ENCODE assay signal across 8 mouse cellular contexts in genomic region chr5:30154474-30155394, GRCm38 (mm10). TPM values are rescaled to one million over a fixed set of nuclear protein-coding genes. Genes with fewer than 3 reads are reported as not detected.
DNase-seq lines count a peak whose midpoint lies in the region; ATAC-seq and TF ChIP-seq lines count a peak whose summit lies in the region.

TSS of gene Hadha (minus strand) at chr5:30155162.
TSS of gene Hadhb (plus strand) at chr5:30155248.

- no peaks in the 10 kb centered on the region for H3K4me1 ChIP-seq in bone marrow, adult 2 months (ENCODE audit: control insufficient read depth, insufficient read depth, low read length)
- H3K4me1 ChIP-seq in embryonic facial prominence, embryonic 15.5 days: peaks cover 9% of the 10 kb centered on the region; the same call in 1 of the 2 replicates
- peaks cover 7% of the 10 kb centered on the region; the same call in 1 of the 2 replicates for H3K4me1 ChIP-seq in kidney, embryonic 14.5 days (ENCODE audit: control insufficient read depth, insufficient read depth, low read length)
- H3K4me1 ChIP-seq in limb, embryonic 15.5 days: peaks cover 11% of the 10 kb centered on the region

- TF ChIP-seq POLR2A in bone marrow, adult 2 months (IDR thresholded peaks at IDR 0.05; ENCODE audit: borderline replicate concordance, control insufficient read depth, low read depth, low read length): peak; percentile 91

- TF ChIP-seq CTCF in bone marrow, adult 2 months (IDR thresholded peaks at IDR 0.05; ENCODE audit: control insufficient read depth, insufficient read depth, low read length): no peak

- H3K9me3 ChIP-seq in embryonic facial prominence, embryonic 15.5 days (replicated peaks): no peaks in the 10 kb centered on the region
- H3K9me3 ChIP-seq in kidney, embryonic 14.5 days (ENCODE audit: control insufficient read depth, low read length): no peaks in the 10 kb centered on the region
- H3K9me3 ChIP-seq in limb, embryonic 15.5 days: no peaks in the 10 kb centered on the region

- peak; percentile 90 for ATAC-seq in embryonic facial prominence, embryonic 15.5 days (ENCODE audit: insufficient number of reproducible peaks, low FRiP score, low TSS enrichment, low read depth)
- ATAC-seq in kidney, embryonic 14.5 days (ENCODE audit: low FRiP score, low TSS enrichment): peak; percentile 93
- ATAC-seq in limb, embryonic 15.5 days (ENCODE audit: insufficient number of reproducible peaks, low FRiP score, low TSS enrichment, low read depth): peak; percentile 87

- H3K27me3 ChIP-seq in embryonic facial prominence, embryonic 15.5 days: no peaks in the 10 kb centered on the region
- H3K27me3 ChIP-seq in kidney, embryonic 14.5 days (ENCODE audit: control insufficient read depth, insufficient read depth, low read length): no peaks in the 10 kb centered on the region
- H3K27me3 ChIP-seq in limb, embryonic 15.5 days: no peaks in the 10 kb centered on the region

- H3K36me3 ChIP-seq in embryonic facial prominence, embryonic 15.5 days: no peaks in the 10 kb centered on the region
- no peaks in the 10 kb centered on the region for H3K36me3 ChIP-seq in kidney, embryonic 14.5 days (ENCODE audit: control insufficient read depth, insufficient read depth, low read length)
- no peaks in the 10 kb centered on the region; the same call in 1 of the 2 replicates for H3K36me3 ChIP-seq in limb, embryonic 15.5 days

- peak within 1 kb of the TSS; percentile 86 for H3K4me3 ChIP-seq in bone marrow, adult 2 months (replicated peaks; ENCODE audit: control insufficient read depth, low read depth, low read length)
- peak within 1 kb of the TSS; percentile 78 for H3K4me3 ChIP-seq in embryonic facial prominence, embryonic 15.5 days (replicated peaks)
- H3K4me3 ChIP-seq in kidney, embryonic 14.5 days (ENCODE audit: low read length): peak within 1 kb of the TSS; percentile 83
- H3K4me3 ChIP-seq in limb, embryonic 15.5 days: peak within 1 kb of the TSS; percentile 96

- peak within 1 kb of the TSS; percentile 69 for H3K4me2 ChIP-seq in embryonic facial prominence, embryonic 15.5 days (replicated peaks)
- H3K4me2 ChIP-seq in kidney, embryonic 14.5 days (replicated peaks; ENCODE audit: low read depth, low read length): peak within 1 kb of the TSS; percentile 48
- peak within 1 kb of the TSS; percentile 55 for H3K4me2 ChIP-seq in limb, embryonic 15.5 days

- WGBS in bone marrow, adult 2 months: under 1% methylated on average over 53 of the region's 53 CpGs
- WGBS in embryonic facial prominence, embryonic 15.5 days: under 1% methylated on average over 53 of the region's 53 CpGs
- WGBS in kidney, embryonic 14.5 days: under 1% methylated on average over 53 of the region's 53 CpGs
- under 1% methylated on average over 53 of the region's 53 CpGs for WGBS in limb, embryonic 15.5 days

- peak within 1 kb of the TSS; percentile 93 for H3K27ac ChIP-seq in bone marrow, adult 2 months (ENCODE audit: control insufficient read depth, insufficient read depth, low read depth, low read length, poor library complexity)
- peak within 1 kb of the TSS; percentile 87 for H3K27ac ChIP-seq in embryonic facial prominence, embryonic 15.5 days (replicated peaks)
- peak within 1 kb of the TSS; percentile 68 for H3K27ac ChIP-seq in kidney, embryonic 14.5 days (ENCODE audit: low read depth, low read length)
- H3K27ac ChIP-seq in limb, embryonic 15.5 days: peak within 1 kb of the TSS; percentile 93

- peak within 1 kb of the TSS; percentile 70 for H3K9ac ChIP-seq in embryonic facial prominence, embryonic 15.5 days
- H3K9ac ChIP-seq in kidney, embryonic 14.5 days (ENCODE audit: low read depth, low read length): peak within 1 kb of the TSS; percentile 82
- H3K9ac ChIP-seq in limb, embryonic 15.5 days: peak within 1 kb of the TSS; percentile 79

- DNase-seq in 416B (ENCODE audit: low read depth): peak; percentile 94
- DNase-seq in heart, adult 9 months (ENCODE audit: low spot score in 2 of 2): peak; percentile 90 to 96
- DNase-seq in monocyte, adult 2 months (ENCODE audit: low read depth in 1 of 2, low spot score in 2 of 2): peak; percentile 82 to 94
- DNase-seq in spleen, postnatal 36 days (ENCODE audit: low spot score in 2 of 2): peak; percentile 91 to 92

RNA-seq across cellular contexts. Expression of gene Hadha, which starts in this region (rescaled TPM):
- polyA plus RNA-seq in bone marrow, adult 2 months (2011; ENCODE audit: insufficient read depth, insufficient read length, low replicate concordance, missing spikeins): 25.7 and 51.3 TPM in 2 replicates
- 123 TPM in 2 replicates for polyA plus RNA-seq in embryonic facial prominence, embryonic 15.5 days (2015; fragmentation: Nextera tagmentation; extraction: Ambion mirVana)
- 93.4 and 119 TPM in 2 replicates for polyA plus RNA-seq in kidney, embryonic 14.5 days (2014; fragmentation: Nextera tagmentation; extraction: Ambion mirVana)
- polyA plus RNA-seq in limb, embryonic 15.5 days (2015; fragmentation: Nextera tagmentation; extraction: Ambion mirVana): 130 and 140 TPM in 2 replicates

RNA-seq across cellular contexts. Expression of gene Hadhb, which starts in this region (rescaled TPM):
- polyA plus RNA-seq in bone marrow, adult 2 months (2011; ENCODE audit: insufficient read depth, insufficient read length, low replicate concordance, missing spikeins): 27.3 and 32.3 TPM in 2 replicates
- polyA plus RNA-seq in embryonic facial prominence, embryonic 15.5 days (2015; fragmentation: Nextera tagmentation; extraction: Ambion mirVana): 128 and 140 TPM in 2 replicates
- polyA plus RNA-seq in kidney, embryonic 14.5 days (2014; fragmentation: Nextera tagmentation; extraction: Ambion mirVana): 129 and 149 TPM in 2 replicates
- 139 and 150 TPM in 2 replicates for polyA plus RNA-seq in limb, embryonic 15.5 days (2015; fragmentation: Nextera tagmentation; extraction: Ambion mirVana)

Comparison
In these comparisons a context has a peak if more than half of its experiments do, and no peak if none do; other contexts are left out.
1. Peak in every context shown above with its lines: DNase-seq, ATAC-seq, H3K4me3 ChIP-seq and H3K27ac ChIP-seq.